Mouse (Mus musculus): Measurements from ENCODE around the gene Olfr1314.

The Olfr1314 gene

DNA sequence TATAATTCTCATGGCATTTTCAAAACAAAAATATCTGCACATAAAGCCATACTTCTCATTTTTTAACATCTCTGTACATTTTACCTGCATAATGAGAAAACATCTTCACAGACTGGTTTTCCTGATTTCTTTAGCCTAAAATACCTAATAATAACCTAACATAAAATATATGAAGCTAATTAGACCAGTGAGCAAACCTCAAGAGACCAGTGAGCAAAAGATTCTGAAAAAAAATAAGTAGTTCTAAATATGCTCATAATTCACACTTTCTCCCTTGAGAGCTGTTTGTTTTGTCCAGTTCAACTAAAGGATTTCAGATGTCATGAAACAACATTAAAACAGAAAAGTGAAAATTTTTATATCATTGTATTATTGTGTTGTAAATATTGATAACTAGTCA, at the start of gene Olfr1314:
TSS of gene Olfr1314 (minus strand) at position 101 of the 400 bp plus-strand sequence.
- Histone ChIP-seq H3K27me3 (ENCODE audit: insufficient read depth, low read length) (no peaks in the 10 kb centered on the region), H3K4me1 (replicated peaks; ENCODE audit: low read depth, low read length) (no peaks in the 10 kb centered on the region), H3K36me3 (ENCODE audit: insufficient read depth, low read length) (no peaks in the 10 kb centered on the region), H3K4me3 (replicated peaks; ENCODE audit: low read length) (no peak within 1 kb of the TSS), H3K9me3 (ENCODE audit: low read length) (no peaks in the 10 kb centered on the region)
- no peak for TF ChIP-seq NANOG (IDR thresholded peaks at IDR 0.05; ENCODE audit: borderline replicate concordance, low read length)
- no peak for TF ChIP-seq CTCF (conservative IDR thresholded peaks at IDR 0.05; ENCODE audit: low read length)
- TF ChIP-seq POU5F1 (IDR thresholded peaks at IDR 0.05; ENCODE audit: borderline replicate concordance, low read length) = no peak

DNA sequence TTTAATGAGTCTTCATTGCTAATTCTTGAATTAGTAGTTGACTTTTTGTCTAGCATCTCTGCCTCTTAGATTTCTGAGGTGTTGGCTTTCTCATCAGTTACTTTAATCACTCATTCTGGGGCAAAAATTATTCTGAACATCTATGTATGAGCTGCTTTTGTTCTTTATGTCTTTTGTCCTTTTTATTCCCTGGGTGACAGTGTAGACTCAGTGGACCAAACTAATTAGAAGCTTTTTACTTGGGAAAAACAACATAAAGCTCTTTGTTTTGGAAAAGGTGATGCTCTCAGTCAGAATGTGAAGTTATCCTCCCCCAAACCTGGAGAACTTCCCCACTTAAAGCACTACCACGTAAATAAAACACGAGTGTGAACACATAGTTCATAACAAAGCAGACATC, 43.4 kb upstream of the Olfr1314 start, which contains the start of gene Olfr1317:
TSS of gene Olfr1317 (plus strand) at position 301 of the 400 bp plus-strand sequence.
- TF ChIP-seq POU5F1 (IDR thresholded peaks at IDR 0.05; ENCODE audit: borderline replicate concordance, low read length) (no peak), CTCF (conservative IDR thresholded peaks at IDR 0.05; ENCODE audit: low read length) (no peak), NANOG (IDR thresholded peaks at IDR 0.05; ENCODE audit: borderline replicate concordance, low read length) (no peak)
- no peaks in the 10 kb centered on the region for H3K4me1 ChIP-seq (replicated peaks; ENCODE audit: low read depth, low read length)
- H3K36me3 ChIP-seq (ENCODE audit: insufficient read depth, low read length) = no peaks in the 10 kb centered on the region
- H3K9me3 ChIP-seq (ENCODE audit: low read length) = no peaks in the 10 kb centered on the region
- no peak within 1 kb of the TSS for H3K4me3 ChIP-seq (replicated peaks; ENCODE audit: low read length)
- H3K27me3 ChIP-seq (ENCODE audit: insufficient read depth, low read length) = no peaks in the 10 kb centered on the region

DNA sequence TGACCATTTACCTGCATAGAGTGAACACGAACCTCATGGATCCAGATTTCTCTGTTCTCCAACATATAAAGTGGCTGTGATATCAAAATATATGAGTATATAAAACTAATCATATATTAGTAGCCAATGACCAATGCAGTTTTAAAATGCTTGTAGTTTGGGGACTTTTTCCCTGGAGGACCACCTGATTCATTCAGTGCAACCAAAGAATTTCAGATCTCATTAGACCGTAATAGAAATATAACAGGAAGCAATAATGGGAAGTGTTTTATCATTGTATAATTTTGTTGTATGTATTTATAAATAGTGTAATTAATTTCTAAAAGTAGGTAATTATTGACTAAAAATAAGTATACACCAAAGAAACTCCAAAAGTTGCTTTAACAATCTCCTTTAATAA, 38.3 kb upstream of the Olfr1314 start, which contains the start of gene Olfr1316:
TSS of gene Olfr1316 (minus strand) at position 101 of the 400 bp plus-strand sequence.
- Histone ChIP-seq H3K27me3 (ENCODE audit: insufficient read depth, low read length) (no peaks in the 10 kb centered on the region), H3K9me3 (ENCODE audit: low read length) (no peaks in the 10 kb centered on the region), H3K36me3 (ENCODE audit: insufficient read depth, low read length) (no peaks in the 10 kb centered on the region), H3K4me3 (replicated peaks; ENCODE audit: low read length) (no peak within 1 kb of the TSS), H3K4me1 (replicated peaks; ENCODE audit: low read depth, low read length) (no peaks in the 10 kb centered on the region)
- TF ChIP-seq CTCF (conservative IDR thresholded peaks at IDR 0.05; ENCODE audit: low read length) (no peak), NANOG (IDR thresholded peaks at IDR 0.05; ENCODE audit: borderline replicate concordance, low read length) (no peak)

DNA sequence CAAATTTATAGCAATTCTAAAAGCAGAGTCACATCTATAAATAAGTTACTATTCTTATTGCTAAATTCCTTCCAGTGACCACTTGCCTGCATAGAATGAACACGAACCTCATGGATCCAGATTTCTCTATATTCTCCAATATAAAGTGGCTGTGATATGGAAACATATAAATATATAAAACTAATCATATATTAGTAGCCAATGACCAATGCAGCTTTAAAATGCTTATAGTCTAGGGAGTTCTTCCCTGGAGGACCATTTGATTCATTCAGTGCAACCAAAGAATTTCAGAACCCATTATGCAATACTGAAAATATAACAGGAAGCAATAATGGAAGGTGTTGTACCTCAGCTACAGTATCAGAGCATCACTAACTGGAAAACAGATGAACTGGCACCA, 18.8 kb upstream of the Olfr1314 start, which contains the start of gene Olfr1315-ps1:
TSS of gene Olfr1315-ps1 (minus strand) at position 101 of the 400 bp plus-strand sequence.
- H3K4me1 ChIP-seq (replicated peaks; ENCODE audit: low read depth, low read length) = no peaks in the 10 kb centered on the region
- H3K36me3 ChIP-seq (ENCODE audit: insufficient read depth, low read length) = no peaks in the 10 kb centered on the region
- TF ChIP-seq CTCF (conservative IDR thresholded peaks at IDR 0.05; ENCODE audit: low read length) = no peak
- no peak for TF ChIP-seq POU5F1 (IDR thresholded peaks at IDR 0.05; ENCODE audit: borderline replicate concordance, low read length)
- TF ChIP-seq NANOG (IDR thresholded peaks at IDR 0.05; ENCODE audit: borderline replicate concordance, low read length) = no peak
- H3K4me3 ChIP-seq (replicated peaks; ENCODE audit: low read length) = no peak within 1 kb of the TSS
- peaks cover 9% of the 10 kb centered on the region for H3K9me3 ChIP-seq (ENCODE audit: low read length)
- no peaks in the 10 kb centered on the region for H3K27me3 ChIP-seq (ENCODE audit: insufficient read depth, low read length)

DNA sequence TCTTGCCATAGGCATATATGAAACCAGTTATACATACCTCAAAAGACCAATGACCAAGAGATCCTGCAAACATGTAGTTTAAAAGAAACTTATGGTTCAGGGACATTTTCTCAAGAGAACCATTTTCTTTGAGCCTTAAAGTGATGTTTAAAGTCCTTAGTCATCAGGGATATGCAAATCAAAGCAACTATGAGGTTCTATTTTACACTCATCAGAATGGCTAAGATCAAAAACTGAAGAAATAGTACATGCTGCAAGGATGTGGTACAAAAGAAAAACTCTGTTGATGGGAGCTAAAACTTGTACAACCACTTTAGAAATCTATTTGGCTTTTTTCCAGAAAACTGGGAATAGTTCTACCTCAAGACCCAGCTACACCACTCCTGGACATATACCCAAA, 18.8 kb downstream of the Olfr1314 start, which contains the start of gene Olfr1313:
TSS of gene Olfr1313 (minus strand) at position 101 of the 400 bp plus-strand sequence.
- Histone ChIP-seq H3K9me3 (ENCODE audit: low read length) (no peaks in the 10 kb centered on the region), H3K36me3 (ENCODE audit: insufficient read depth, low read length) (no peaks in the 10 kb centered on the region), H3K27me3 (ENCODE audit: insufficient read depth, low read length) (no peaks in the 10 kb centered on the region), H3K4me3 (replicated peaks; ENCODE audit: low read length) (no peak within 1 kb of the TSS), H3K4me1 (replicated peaks; ENCODE audit: low read depth, low read length) (no peaks in the 10 kb centered on the region)
- TF ChIP-seq NANOG (IDR thresholded peaks at IDR 0.05; ENCODE audit: borderline replicate concordance, low read length) (no peak), POU5F1 (IDR thresholded peaks at IDR 0.05; ENCODE audit: borderline replicate concordance, low read length) (no peak), CTCF (conservative IDR thresholded peaks at IDR 0.05; ENCODE audit: low read length) (no peak)

DNA sequence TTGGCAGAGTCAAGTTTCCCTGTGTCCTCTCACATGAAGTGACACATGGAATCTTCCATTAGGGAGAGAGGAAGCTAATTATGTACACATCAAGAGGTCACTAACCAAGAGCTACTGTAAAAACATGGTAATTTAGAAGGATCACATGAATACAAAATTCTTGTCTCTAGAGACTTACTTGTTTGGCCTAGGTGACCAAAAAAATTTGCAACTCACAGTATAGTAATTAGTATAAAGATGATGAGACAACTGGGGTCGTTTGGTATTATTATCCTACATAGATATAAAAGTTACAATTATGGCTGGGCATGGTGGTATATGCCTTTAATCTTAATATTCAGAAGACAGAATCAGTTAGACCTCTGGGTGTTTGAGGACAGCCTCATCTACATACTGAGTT, 46.4 kb downstream of the Olfr1314 start, which contains the start of gene Olfr1312:
TSS of gene Olfr1312 (minus strand) at position 101 of the 400 bp plus-strand sequence.
- peaks cover 7% of the 10 kb centered on the region; the same call in 1 of the 2 replicates for H3K9me3 ChIP-seq (ENCODE audit: low read length)
- no peaks in the 10 kb centered on the region for H3K27me3 ChIP-seq (ENCODE audit: insufficient read depth, low read length)
- H3K4me1 ChIP-seq (replicated peaks; ENCODE audit: low read depth, low read length) = no peaks in the 10 kb centered on the region
- TF ChIP-seq CTCF (conservative IDR thresholded peaks at IDR 0.05; ENCODE audit: low read length) (no peak), NANOG (IDR thresholded peaks at IDR 0.05; ENCODE audit: borderline replicate concordance, low read length) (no peak), POU5F1 (IDR thresholded peaks at IDR 0.05; ENCODE audit: borderline replicate concordance, low read length) (no peak)
- H3K36me3 ChIP-seq (ENCODE audit: insufficient read depth, low read length) = no peaks in the 10 kb centered on the region
- H3K4me3 ChIP-seq (replicated peaks; ENCODE audit: low read length) = no peak within 1 kb of the TSS

Measured in E14TG2a.4 (cell line).